Mouse (Mus musculus) ovary, postnatal 10 days (tissue): ENCODE data around the gene Wdr93.

ENCODE experiments used
- DNase-seq: peaks from one replicate; pipeline ENCODE4 v3.0.0; 2022; ENCODE audit warnings: low spot score

Wdr93 gene

GRCm38 (mm10) chr7:79742659-79743536, at the start of gene Wdr93, which contains the start of gene Pex11a:
Gene Wdr93 (plus strand): TSS chr7:79743163.
Gene Pex11a (minus strand): TSS chr7:79743131.
- DNase-seq, result peak; percentile 41

GRCm38 (mm10) chr7:79696495-79696894, 46.5 kb upstream of the Wdr93 start:
- no peak for DNase-seq

DNA sequence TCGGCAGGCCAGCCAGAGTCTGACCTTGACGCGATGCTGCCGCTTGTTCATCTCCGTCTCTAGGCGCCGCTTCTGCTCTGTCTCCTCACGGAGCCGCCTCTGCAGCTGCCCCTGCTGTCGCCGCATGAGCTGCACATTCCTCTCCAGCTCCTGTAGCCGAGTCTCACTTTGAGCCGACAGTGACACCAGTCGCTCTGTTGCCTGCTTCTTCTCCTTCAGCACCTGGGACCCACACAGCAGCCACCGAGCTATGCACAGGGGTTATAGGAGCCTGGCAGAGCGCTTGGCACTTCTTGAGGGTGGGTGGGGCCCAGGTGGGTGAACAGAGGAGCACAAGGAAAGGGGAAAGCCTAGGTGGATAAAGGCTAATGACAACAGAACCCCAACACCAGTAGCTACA, 40.2 kb upstream of the Wdr93 start:
- no peak for DNase-seq

GRCm38 (mm10) chr7:79705210-79705609, 37.8 kb upstream of the Wdr93 start:
- DNase-seq, result no peak

GRCm38 (mm10) chr7:79710130-79710607, 32.8 kb upstream of the Wdr93 start:
- DNase-seq, result no peak

- DNase-seq, result no peak
Measured at GRCm38 (mm10) chr7:79710831-79711230, 32.1 kb upstream of the Wdr93 start.

- DNase-seq, result peak; percentile 57
Measured at GRCm38 (mm10) chr7:79715187-79715981, 27.6 kb upstream of the Wdr93 start, which contains the start of gene Kif7. Gene Kif7 (minus strand): TSS chr7:79715720.

GRCm38 (mm10) chr7:79721386-79721977, 21.5 kb upstream of the Wdr93 start:
- DNase-seq, result peak; percentile 45

GRCm38 (mm10) chr7:79727091-79727490, 15.9 kb upstream of the Wdr93 start:
- no peak for DNase-seq

- DNase-seq, result no peak
Measured at GRCm38 (mm10) chr7:79728219-79728618, 14.7 kb upstream of the Wdr93 start.

GRCm38 (mm10) chr7:79729169-79729568, 13.8 kb upstream of the Wdr93 start:
- no peak for DNase-seq

DNA sequence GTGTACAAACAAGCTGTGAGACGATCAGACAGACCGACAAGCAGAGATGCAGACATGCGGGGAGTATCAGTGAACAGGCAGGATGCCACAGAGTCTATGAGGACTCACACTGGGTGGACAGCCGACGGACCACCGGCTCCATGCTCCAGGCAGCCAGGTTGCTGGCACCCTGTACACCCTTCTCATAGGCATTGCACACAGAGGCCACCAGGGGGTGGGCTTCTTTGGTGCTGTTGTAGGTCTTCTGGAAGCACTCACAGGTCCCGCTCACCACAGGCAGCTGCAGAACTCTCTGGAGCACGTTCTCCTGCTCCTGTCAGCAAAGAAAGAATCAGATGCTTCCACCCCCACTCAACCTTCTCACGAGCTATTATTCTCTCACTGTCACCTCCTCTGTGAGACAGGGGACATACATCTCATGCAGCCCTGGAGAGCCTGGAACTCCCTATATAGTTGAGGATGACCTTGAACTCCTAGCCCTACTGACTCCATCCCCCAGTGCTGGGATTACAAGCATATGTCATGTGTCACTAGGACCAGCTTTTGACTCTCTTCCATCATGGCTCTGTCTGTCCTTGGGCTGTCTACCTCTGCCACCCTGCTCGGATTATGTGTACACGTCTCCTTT, 13.1 kb upstream of the Wdr93 start:
- DNase-seq, result no peak

DNA sequence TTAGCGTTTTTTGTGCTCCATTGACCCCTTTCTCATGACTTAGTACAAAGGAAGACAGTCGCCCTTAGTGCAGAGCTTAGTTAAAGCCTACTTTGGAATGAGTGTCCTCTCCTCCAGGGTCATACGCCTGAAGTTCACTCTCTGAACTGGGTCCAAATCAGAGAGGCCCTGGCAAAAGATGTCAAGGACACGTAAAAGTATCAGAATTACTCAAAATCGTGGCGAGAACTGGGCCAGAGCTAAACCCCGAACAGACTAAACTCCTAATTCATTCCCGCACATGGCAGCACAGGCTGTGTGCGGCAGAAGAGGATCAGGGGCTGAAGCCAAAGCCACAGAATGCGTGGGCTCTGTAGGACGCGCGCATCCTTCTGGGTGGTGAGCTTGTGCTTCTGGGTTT, 11.5 kb upstream of the Wdr93 start:
- DNase-seq, result no peak

DNA sequence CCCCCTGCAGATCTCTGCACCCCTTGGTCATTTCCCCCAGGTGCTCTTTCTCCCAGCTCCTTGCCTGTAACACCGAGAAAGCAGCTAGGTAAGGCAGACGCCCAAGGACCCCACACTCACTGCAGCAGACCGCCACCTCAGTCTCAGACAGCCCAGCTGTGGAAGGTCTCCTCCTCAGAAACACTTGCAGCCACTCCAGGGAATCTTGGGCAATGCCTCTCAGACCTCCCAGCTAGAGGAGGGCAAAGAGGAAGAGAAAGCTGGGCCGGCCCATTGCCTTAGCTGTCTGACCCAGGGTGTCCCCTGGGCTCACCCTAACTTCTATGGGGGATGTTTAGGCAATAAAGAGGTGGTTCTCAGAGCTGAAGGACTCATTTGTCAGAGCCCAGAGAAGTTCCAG, 10.3 kb upstream of the Wdr93 start, which contains the start of gene Plin1:
TSS of gene Plin1 (minus strand) at position 282 of the 400 bp plus-strand sequence.
- DNase-seq, result no peak

DNA sequence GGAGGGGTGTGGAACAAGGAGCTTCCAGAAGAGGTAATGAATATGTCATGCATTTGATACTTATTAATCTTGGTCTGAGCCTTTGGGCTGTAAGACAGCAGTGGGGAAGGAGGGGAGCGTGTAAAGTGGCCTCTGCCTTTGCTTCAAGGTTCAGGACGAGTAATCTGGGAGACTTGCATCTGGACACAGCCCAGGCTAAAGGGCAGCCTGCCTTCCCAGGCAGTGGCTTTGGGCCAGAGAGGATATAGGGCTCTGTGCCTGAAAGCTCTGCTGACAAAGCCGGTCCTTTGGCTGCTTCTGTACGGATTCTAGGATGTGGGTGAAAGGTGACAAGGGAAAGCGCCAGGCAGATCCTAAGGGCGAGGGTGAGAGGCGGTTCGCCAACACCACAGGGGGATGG, 8.4 kb upstream of the Wdr93 start:
- no peak for DNase-seq

DNA sequence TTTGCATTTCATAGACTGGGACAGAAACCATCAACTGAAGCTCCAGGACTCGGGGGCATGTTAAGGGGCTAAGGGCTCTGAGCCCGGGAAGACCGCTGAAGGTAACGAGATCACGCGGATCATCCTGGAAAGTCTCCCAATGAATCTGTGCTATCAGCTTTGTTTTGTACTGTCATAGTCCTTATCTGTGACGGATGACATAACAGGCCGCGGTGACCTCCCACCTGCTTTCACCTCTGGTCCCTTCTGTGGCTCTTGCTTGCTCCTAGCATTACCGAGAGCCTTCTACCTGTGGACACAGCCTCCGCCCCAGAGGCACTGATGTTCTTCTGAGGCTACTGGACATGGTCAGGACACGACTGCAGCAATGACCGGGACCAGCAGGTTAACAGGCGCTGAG, 6.5 kb upstream of the Wdr93 start:
- no peak for DNase-seq

DNA sequence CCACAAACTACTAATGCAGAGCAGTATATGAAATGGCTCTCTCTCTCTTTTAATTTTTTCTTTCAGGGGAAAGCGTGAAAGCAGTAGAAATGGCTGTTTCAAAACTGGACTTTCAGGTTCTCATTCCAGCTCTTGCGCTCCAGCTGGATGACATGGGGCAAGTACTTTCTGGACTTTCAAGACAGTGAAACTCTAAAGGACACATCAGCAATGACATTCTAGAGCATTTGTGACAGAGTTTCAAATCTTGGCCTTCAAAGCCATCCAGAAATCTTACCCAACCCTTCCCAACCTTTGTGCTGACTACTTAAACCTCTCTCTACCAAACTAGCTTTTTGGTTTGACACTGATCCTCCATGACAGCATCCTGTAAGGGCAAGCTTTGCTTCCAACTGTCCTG, 4.0 kb upstream of the Wdr93 start:
- no peak for DNase-seq

- DNase-seq, result no peak
Measured at GRCm38 (mm10) chr7:79740279-79740678, 2.7 kb upstream of the Wdr93 start.

GRCm38 (mm10) chr7:79742277-79742658, 695 bp upstream of the Wdr93 start:
- DNase-seq, result no peak

- DNase-seq, result no peak
Measured at GRCm38 (mm10) chr7:79744051-79744450, 1.1 kb downstream of the Wdr93 start.

- DNase-seq, result no peak
Measured at GRCm38 (mm10) chr7:79744585-79744984, 1.6 kb downstream of the Wdr93 start.

DNA sequence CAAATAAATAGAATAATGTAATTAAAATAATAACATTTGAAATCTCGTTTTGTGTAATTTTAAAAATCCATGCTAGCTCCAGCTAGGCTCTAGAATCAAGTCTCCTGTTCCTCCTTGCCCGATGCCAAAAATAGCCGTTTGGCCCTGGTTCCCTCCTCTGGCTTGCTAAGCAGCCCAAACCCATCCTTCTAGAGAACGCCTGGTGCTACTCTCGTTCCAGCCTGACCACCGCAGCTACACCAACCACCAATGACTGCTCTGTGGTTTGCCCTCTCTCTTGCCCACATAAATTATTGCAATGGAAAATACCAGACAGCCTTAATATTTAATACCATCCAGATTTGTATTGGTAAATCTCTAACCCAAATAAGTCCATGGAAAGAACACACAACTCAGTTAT, 4.7 kb downstream of the Wdr93 start:
- no peak for DNase-seq
